Mouse (Mus musculus) thymus, postnatal 10 days (tissue): Measurements from ENCODE around the gene Epop.
"Not testable (repeated sequence)": the region's sequence is repeated elsewhere in the genome, so short reads cannot be mapped to it uniquely, and the experiment has no call there.

Source experiments
- DNase-seq, 2 experiments: peaks; one replicate each; pipeline ENCODE4 v3.0.0; 2021; ENCODE audit warnings: low spot score in 2 of 2

Gene Epop

DNA sequence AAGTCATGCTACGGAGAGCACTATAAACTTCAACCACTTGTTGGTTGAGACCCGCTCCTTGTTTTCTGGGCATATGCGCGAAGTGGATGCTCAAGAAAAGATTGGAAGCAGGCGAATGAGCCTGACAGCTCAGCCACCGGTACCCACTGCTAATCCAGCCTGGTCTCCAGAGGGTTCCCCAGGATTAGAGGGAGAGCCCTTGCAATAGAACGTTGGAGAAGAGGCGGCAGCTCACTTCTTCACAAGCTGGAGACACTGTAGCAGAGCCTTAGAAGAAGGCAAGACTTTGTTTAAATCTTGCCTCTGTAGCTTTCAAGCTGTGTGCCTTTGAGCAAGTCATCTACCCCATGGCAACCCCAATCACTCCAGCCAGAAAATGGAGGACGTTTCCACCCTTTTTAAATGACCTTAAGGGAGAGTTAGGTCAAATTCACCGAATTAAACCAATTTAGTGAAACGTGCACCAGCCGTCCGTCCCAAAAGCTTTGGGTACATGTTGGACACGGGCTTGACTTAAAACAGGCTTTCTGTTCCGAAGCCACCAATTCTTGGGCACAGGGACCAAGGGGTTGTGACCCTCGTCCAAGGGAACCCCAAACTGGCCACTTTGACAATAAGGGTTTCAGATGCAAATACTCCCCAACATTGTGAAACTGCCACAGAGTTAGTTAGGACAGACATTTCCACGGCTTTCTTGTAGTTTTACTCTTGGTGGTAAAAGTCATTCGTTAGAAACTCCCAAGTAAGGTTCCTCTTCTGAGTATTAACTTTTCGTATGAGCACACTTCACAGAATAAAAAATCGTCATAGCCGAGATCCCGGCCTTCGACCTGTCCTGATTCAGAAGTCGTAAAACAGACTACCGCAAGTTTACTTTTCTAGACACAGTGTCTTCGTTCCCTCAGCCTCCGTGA is 31.5 kb upstream of the Epop start:
- no peak for DNase-seq

DNA sequence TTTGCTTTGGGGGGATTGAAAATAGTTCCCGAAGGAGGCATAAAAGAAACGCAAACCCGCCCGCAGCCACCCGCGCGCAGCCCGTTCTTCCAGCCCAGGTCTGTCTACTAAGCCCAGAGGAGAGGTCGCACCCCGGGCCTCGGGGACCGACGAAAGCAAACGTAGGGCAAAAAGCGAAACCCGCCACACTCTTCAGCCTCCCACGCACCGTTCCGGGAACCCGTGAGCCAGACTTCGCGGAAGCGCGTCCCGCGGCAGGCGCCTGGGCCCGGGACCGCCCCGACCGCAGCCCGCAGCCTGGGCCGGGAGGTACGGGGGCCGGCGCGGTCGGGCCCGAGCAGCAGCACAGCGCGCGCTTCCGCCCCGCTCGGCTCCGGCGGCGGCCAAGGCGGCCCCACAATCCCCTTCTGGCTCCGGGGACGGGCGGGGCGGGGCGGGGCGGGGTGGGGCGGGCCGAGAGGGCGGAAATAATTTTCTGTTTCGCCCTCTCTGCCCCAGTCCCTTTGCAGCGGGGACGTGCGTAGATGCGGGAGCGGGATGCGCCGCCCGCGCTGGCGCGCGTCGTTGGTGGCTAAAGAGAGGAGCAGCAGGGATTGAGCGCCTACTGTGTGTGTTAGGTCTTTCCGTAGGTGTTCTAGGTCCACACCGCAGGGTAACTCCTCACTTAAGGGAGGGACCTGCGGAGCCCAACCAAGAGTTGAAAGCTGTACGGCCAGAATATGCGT is 30.6 kb upstream of the Epop start:
- peak; percentile 60 to 72 for DNase-seq

DNA sequence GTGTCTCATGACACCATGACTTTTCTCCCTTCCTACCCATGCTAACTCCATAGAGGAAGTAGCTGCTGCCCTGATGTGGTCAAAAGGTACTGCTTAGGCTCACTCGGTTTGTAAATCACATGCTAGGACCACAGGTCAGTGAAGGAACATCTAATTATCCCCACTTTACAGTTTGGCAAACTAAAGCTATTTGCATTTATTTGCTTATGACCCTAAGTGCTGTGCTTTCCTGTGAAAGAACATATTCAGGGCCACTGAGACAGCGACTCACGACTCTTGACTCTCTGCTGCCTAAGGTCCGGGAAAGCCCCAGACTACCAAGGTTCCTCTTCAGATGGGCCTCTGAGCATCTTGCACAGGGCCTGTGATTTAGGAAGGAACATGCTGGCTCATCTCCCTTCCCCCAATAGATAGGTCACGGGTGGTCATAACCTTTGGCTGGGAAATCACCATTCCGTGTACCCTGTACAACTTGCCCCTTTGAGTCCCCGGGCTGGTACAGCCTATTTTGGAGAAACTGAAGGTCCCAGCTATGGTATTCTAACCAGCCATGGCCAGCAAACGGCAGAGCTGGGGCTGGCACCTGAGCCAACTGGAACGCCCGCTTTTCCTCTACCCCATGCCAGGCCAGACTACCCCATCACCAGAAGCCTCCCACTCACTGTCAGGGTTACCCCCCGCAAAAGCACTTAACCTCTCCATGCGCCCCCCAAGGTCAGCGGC is 29.9 kb upstream of the Epop start:
- no peak for DNase-seq

DNA sequence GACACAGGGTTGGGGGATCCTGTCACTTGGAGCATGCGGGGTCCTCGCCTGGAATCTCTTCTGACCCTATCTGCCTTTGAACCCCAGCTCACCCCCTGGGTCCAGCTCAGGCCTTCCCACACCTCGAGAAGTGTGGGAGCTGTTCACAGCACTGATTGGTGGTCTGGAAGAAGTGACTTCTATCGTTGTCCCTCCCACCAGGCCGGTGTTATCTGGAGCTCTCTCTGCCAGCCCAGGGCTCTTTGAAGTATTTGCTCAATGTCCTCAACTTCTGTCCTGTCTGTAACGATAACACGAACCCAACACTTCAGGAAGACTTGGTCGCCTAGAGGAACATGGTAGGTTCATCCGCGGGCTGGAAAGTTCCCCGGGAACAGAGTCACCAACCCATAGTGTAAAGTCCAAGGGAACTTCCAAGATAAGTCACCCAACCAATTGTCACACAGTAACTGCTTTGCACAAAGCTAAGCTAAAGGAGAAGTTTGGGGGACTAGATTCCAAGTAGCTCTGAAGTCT is 29.3 kb upstream of the Epop start:
- DNase-seq: no peak

DNA sequence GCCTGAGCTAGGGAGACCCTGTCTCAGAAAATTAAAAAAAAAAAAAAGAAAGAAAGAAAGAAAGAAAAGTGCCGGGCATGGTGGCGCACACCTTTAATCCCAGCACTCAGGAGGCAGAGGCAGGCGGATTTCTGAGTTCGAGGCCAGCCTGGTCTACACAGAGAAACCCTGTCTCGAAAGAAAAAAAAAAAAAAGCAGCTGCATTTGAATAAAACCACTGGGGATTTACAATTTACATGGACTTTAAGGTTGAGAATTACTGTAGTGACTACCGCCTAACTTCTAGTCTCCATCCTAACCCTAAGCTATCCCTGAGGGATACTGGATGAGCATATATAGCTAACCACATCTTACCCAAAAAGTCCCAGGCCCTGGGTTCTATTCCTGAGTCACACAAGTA is 28.5 kb upstream of the Epop start:
- not testable (repeated sequence) for DNase-seq

DNA sequence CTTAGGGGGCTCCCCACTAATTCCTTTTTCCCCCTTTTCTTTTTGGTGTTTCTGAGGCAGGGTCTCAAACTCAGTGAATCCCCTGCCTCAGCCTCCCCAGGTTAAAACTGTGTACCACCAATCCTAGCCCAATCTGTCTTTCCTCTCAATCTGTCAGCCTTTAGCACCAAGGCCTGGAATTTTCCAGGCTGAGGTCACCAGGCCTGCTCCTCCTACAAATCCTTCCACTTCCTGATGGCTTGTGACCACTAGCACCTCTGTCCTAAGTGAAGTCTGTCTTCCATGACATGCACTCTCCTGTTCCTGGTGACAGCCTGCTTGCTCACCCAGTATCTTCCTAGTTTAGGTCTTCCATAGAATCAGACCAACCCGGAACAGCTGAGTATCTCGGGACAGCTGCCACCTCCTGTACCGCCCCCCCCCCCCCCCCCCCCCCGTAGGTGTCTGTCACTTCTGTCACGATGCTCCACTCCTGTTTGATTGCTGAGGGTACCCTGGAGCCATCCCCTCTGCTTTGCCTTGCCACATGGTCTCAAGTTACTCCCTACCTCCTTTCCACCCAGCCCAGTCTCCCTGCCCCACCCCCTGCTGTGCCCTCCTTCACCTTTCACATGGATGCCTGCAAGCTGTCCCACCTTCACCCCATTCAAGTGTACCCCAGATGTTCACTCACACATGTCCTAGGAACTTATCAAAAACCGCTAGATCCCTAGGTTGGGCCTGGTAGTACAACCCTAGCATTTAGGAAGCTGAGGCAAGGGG is 27.9 kb upstream of the Epop start:
- no peak for DNase-seq

DNA sequence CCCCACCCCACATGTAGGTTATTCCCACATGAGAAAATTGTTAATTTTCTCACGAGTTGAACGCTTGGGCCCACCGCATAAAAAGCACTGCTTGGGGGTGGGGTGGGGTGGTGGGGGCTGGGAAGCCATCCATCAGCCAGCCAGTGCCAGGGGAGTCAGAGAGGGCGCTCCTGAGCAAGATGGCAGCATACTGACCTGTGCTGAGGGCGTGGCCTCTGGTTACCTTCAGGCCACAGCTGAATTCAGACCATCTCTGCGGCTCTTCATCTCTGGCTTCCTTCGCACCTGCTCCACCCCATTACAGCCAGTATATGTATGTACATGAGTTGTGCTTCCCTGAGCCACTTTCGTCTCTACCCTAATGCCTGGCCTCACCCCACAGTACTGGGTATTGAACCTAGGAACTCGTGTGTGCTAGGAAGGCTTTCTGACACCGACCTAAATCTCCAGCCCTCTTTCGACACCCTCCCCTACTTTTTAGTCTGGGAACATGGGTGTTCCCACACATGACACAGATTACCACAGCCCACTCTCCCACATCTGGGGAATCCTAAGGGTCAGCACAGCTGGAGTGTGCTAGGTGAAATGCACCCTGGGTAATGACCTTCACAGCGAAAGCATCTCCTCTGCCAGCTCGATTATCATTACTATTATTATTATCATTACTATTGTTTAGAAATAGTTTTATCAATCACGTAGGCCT is 26.9 kb upstream of the Epop start:
- DNase-seq: no peak

DNA sequence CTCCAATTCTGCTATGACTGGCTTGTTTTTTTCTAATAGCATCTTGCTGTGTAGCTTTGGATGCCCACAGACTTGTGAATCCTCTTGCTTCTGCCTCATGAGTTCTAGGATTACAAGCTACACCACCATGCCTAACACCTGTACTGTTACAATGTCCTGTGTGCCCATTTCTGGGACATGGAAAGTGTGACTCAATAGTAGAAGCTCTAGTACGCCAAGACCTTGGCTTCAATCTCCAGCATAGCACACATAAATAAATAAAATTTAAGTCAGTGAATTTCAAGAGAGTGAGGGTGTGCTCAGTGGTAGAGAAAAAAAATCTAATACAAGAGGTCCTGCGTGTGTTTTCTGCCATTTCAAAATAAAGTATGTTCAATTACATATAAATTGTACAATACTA is 24.7 kb upstream of the Epop start:
- DNase-seq: no peak

DNA sequence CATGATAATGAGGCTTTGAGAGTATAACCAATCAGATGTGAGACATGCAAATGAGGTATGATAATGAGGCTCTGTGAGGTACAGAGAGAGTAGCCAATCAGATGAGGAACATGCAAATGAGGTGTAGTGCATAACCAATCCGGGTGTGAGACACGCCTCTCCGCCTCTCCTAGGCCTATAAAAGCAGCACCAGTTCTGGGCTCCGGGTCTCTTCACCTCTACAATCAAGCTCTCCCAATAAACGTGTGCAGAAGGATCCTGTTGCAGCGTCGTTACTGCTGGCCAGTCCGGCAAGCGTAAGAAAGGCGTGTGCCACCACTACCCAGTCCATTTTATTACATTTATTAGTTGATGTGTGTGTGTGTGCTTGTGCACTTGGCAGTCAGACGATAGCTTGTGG is 23.9 kb upstream of the Epop start:
- DNase-seq: not testable (repeated sequence)

DNA sequence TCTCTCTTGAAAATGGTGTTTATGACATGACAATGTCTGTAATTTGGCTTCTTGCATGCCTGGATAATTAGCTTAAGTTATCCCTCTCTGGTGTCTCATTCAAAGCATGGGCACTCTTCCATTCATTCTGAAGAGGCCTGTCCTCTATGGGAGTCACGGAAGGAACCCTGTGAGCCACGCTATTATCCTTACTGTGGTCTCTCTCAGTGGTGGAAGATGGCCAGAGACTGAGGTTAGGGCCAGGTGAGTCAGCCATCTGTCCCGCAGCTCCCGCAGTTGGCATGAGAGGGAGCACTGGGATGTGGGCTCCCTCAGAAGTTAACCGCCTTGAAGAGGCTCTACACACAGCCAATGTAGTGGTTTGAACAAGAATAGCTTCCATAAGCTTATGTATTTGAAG is 20.8 kb upstream of the Epop start:
- no peak for DNase-seq

DNA sequence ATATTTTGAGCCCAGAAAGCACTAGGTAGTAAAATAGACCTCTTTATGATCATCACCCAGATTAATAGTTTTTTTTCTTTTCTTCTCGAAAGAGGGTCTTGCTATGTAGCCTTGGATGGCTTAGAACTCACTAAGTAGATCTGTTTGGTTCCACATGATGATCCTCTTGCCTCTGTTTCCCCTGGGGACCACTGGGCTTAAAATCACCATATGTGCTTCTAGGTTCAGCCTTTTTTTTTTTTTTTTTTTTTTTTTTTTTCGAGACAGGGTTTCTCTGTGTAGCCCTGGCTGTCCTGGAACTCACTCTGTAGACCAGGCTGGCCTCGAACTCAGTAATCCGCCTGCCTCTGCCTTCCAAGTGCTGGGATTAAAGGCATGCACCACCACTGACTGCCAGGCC is 19.0 kb upstream of the Epop start:
- DNase-seq: not testable (repeated sequence)

DNA sequence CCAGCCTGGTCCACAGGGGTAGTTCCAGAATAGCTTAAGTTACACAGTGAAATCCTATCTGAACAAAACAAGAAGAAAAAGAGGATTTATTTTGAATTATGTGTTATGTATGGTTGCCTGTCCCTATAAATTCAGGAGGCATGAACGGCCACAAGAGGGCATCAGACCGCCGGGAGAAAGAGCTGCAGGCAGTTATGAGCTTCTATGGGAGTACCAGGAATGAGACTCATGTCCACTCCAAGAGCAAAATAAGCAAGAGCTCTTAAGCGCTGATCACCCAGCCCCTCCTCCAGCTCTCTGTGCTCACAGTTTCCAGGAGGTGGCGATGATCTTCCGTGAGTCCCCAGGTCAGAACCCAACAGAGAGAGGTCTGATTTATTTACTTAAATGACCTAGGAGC is 15.3 kb upstream of the Epop start:
- DNase-seq: peak; percentile 53 to 77

DNA sequence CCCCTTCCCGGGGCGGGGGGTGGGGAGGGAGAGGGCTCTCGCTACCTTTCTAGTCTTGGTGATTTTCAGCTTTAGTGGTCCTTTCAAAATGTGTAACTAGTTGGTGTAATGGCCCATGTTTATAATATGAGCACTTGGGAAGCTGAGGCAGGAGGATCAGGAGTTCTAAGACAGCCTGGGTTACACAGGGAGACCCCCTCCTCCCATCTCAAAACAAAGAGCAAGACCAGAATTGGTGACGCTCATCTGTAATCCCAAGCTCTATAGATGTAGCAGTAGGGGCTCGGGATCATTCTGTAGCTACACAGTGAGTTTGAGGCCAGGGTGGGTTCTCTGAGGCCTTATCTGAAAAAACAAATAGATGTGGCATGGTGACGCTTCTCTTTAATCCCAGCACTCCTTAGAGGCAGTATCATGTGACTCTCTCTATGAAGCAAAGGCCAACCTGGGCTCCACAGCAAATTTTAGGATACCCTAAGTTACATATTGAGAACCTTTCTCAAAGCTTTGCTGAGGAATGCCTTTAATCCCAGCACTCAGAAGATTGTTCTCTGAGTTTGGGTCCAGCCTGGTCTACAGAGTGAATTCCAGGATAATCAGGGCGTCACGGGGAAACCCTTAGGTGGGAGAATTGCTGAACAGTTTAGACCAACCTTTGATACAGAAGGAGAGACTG is 14.0 kb upstream of the Epop start:
- no peak for DNase-seq

DNA sequence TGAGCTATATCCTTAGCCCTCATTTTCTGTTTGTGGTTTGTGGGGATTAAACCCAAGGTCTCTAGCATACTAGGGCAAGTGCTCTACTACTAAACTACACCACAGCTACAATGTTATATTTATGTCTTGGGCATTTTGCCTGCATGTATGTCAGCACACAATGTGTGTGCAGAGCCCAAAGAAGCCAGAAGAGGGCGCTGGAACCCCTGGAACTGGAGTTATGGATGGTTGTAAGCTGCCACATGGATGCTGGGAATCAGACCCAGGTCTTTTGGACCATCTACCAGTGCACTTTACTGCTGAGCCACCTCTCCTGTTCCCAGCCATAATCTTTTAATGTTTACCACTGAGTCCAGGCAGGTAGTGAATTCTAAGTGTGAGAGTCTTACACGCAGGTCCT is 13.2 kb upstream of the Epop start:
- no peak for DNase-seq

DNA sequence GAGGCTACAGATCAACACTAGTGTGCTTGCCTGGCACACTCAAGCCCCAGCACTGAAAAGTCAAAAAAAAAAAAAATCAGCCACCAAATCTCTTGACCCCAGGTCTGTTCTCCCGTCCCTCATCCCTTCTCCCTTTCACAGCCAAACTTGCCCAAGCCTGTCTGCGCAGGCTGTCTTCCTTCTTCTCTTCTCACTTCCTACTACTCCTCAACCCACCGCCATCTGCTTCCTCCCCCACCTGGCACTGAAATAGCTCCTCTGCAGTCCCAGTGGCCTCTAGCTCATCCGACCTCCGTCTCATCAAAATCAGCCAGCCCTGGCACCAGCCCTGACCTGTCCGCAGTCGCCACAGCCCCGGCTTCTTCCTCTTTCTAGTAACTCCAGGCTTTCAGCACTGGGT is 12.2 kb upstream of the Epop start:
- no peak for DNase-seq

DNA sequence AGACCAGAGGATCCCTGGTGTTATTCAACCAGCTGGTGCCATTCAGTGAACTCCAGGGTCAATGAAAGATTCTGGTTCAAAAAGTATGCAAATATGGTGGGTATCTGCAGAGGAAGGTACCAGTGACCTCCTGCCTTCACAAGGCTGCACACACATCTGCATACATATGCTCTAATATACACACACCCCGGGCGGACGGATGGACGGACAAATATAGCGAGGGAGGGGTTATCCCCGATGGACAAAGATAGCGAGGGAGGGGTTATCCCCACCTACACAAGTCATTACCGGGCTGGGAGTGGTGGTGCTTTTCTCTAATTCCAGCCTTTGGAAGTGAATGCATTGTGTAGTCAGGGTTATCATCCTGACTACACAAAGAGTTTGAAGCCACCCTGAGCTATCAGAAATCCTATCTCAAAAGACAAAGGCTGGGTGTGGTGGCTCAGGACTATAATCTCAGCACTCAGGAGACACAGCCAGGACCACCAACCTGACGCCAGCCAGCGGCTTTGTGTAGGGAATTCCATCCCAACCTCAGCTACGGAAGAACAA is 6.0 kb upstream of the Epop start:
- no peak for DNase-seq

DNA sequence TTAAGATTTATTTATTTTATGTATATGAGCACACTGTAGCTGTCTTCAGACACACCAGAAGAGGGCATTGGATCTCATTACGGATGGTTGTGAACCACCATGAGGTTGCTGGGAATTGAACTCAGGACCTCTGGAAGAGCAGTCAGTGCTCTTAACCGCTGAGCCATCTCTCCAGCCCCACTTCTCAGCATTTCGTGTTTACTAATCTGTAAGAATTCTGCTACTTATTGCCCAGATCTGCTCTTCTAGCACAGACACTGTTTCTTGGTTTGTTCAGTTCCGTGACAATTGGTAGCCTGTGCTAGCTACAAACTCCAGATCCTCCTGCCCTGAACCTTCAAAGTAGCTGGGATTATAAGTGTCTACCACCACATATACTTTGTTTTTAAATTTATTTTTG is 2.9 kb upstream of the Epop start:
- DNase-seq: not testable (repeated sequence)

DNA sequence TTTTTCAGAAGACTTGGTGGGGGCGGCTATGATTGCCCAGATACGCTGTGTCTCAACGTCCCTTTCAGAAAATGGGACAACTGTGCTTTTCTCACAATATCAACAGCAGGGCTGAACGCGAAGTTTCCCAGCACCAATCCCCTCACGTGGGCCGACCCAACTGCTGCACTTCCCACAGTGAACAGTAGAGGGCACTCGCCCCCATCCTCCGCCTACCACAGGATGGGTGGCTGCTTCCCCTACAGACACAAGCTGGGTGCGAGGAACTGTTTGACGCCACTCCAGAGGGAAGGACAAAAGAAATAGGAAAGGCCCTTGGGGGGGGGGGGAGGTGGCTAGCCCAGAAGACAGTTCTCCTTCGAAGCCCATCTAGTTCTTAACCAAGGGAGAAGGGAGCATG is 2.4 kb upstream of the Epop start:
- DNase-seq: peak; percentile 69 to 87

DNA sequence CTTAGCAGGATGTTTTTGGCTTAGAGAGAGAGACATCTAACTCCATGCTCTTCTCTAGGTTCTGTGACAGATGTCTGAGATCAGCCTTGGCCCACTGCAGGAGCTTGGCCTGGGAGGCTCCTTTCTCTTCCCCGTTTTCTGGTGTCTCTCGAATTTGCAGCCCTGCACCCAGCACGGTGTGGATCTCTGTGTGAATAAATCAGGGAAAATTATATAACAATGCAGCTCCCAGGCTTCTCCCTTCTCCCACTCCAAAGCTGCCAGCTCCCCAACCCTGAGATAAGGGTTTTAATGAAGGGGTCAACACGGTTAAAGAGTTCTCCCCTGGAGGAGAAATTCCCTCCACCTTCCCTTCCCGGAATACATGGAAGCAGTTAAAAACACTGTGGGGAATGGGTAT is 2.0 kb upstream of the Epop start:
- no peak for DNase-seq

DNA sequence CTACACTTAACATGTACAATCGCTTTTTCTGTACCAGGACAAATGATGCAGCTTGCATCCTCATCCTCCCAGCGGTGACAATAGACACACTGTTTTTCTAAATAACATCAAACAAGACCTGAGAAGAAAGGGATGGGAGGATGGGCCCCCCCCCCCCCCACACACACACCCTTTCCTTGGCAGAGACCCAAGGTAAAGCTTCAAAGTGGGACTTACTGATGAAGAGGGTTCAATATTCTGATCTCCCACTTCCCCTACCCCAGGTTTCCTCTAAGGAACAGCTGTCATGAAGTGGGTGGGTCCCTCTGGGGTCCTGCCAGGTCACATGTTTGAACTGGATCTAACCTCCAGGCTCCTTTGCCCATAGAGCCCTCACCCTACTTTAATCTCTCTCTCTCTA is 1.5 kb upstream of the Epop start:
- DNase-seq: no peak
